Mouse (Mus musculus) layer of hippocampus, adult 2 months (tissue): ENCODE data around the gene 4932438A13Rik. TPM values are rescaled to one million over a fixed set of nuclear protein-coding genes. Genes with fewer than 3 reads are reported as not detected.

Experiments
- DNase-seq, 2 experiments: peaks; one replicate each; pipeline ENCODE4 v3.0.0; 2022; ENCODE audit warnings: low spot score in 2 of 2
- H3K27ac ChIP-seq: fragments of 200-600 bp; 2 replicates; pipeline ENCODE4 v1.8.1; 2022
- H3K4me3 ChIP-seq: fragments of 200-600 bp; 2 replicates; pipeline ENCODE4 v1.8.1; 2022; ENCODE audit warnings: mild to moderate bottlenecking
- CTCF ChIP-seq: fragments of 200-600 bp; conservative IDR thresholded peaks from 2 replicates; pipeline ENCODE4 v1.8.1; 2022; ENCODE audit warnings: antibody characterized with exemption, mild to moderate bottlenecking, moderate library complexity
- total RNA-seq, 2 experiments: library from RNA; stranded (reverse); gene quantifications; 2 replicates each; pipeline ENCODE4 v1.2.3; 2021

The 4932438A13Rik gene
- total RNA-seq, 2 experiments from 2014 or later = 95.0 to 98.2 TPM

GRCm38 (mm10) chr3:37037979-37038378 lies 175.1 kb downstream of the 4932438A13Rik start:
- Histone ChIP-seq H3K4me3 (no peak overlapping the region), H3K27ac (no peak overlapping the region)
- TF ChIP-seq CTCF = no peak
- DNase-seq = no peak

- DNase-seq = no peak
- no peak for TF ChIP-seq CTCF
- no peak overlapping the region for H3K4me3 ChIP-seq
- H3K27ac ChIP-seq = no peak overlapping the region
These were observed 176.9 kb downstream of the 4932438A13Rik start for GRCm38 (mm10) chr3:37039811-37040210.

- no peak overlapping the region for H3K27ac ChIP-seq
- DNase-seq = no peak
These were observed 188.6 kb downstream of the 4932438A13Rik start for GRCm38 (mm10) chr3:37051491-37051890.

DNA sequence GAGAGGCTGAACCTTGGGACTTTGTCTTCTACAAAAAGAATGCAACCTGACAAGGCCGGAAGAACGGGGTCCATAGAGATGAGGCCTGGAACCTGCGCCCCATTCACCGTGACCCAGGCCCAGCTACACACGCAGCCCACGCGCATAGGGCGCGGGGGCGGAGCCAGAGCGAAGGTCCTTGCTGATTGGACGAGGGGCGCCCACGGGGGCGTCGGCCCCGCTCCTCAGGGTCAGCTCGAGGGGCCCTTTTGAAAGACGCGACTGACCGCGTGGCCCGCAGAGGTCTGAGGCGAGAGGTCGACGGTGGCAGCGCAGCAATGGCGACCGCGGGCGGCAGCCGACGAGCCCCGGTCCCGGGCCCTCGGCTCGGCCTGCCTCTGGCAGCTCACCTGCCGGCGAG lies 200.5 kb downstream of the 4932438A13Rik start, which contains the start of gene Adad1:
Gene Adad1, plus strand, starts transcription at position 122 of the 400 bp plus-strand sequence.
- no peak for TF ChIP-seq CTCF
- no peak within 1 kb of the TSS for H3K4me3 ChIP-seq
- H3K27ac ChIP-seq = no peak within 1 kb of the TSS
- DNase-seq = no peak

More at GRCm38 (mm10) chr3:37051491-37051890, 188.6 kb downstream of the 4932438A13Rik start:
- no peak for TF ChIP-seq CTCF
- no peak overlapping the region for H3K4me3 ChIP-seq

DNA sequence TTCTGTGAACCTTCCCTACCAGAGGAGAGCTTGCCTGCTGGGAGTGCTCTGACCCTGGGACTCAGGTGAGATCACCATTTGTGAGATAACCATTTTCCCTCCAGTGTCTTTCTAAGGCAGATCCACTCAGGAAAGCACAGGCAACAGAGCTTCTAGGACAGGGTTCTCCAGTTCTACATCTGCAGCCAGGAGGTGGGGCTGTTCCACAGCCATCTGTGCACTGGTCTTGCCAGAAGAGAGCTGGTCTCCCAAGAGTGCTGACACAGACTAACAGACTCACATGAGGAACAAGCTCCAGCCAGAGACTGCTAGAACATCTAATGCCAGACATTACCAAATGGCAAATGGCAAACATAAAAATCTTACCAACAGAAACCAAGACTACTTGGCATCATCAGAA lies 210.3 kb downstream of the 4932438A13Rik start:
- peak; percentile 66 for TF ChIP-seq CTCF
- DNase-seq = peak in 1 of 2 experiments; percentile 34

DNA sequence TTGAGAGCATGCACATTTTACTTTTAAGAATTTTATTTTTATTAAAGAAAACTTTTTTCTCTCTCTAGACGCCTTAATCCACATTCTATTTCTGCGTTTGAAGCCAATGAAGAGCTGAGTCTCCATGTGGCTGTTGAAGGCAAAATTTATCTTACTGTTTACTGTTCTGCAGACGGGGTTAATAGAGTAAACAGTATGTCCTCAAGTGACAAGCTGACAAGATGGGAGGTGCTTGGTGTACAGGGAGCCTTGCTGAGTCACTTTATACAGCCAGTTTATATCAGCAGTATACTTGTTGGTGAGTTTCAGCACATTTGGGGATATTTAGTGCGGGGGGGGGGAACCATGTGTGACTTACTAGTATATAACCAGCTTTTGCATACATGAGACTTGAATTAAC lies 222.0 kb downstream of the 4932438A13Rik start:
- no peak for TF ChIP-seq CTCF
- DNase-seq = no peak
- no peak overlapping the region for H3K4me3 ChIP-seq
- H3K27ac ChIP-seq = no peak overlapping the region

More for the DNA sequence above, 210.3 kb downstream of the 4932438A13Rik start:
- H3K4me3 ChIP-seq = no peak overlapping the region
- no peak overlapping the region for H3K27ac ChIP-seq

GRCm38 (mm10) chr3:37090721-37091120 lies 227.8 kb downstream of the 4932438A13Rik start:
- Histone ChIP-seq H3K27ac (no peak overlapping the region), H3K4me3 (no peak overlapping the region)
- peak; percentile 33 to 67 for DNase-seq
- no peak for TF ChIP-seq CTCF

Other genes starting within 250 kb of the 4932438A13Rik start
- gene Bbs7, start 249.6 kb upstream of the 4932438A13Rik start, total RNA-seq = 10 to 100 TPM; 17.4 to 17.7 TPM
- gene Trpc3, start 172.9 kb upstream of the 4932438A13Rik start, total RNA-seq = 1 to 10 TPM; 4.1 to 5.9 TPM
- not detected for gene Adad1, start 200.4 kb downstream of the 4932438A13Rik start, total RNA-seq